Mouse (Mus musculus) embryonic facial prominence, embryonic 12.5 days (tissue): Measurements from ENCODE around the gene Krt77. TPM values are rescaled to one million over a fixed set of nuclear protein-coding genes. Genes with fewer than 3 reads are reported as not detected.

ENCODE experiments used
- ATAC-seq: fragments of 200-750 bp; cut with Nextera tagmentation; 2 replicates; pipeline ENCODE4 v1.8.0; 2017; ENCODE audit not compliant: insufficient number of reproducible peaks, insufficient read depth, low FRiP score, low TSS enrichment
- H3K27ac ChIP-seq: fragments of 300-500 bp; sonication (generic); 2 replicates; pipeline ENCODE4 v1.5.1; 2016; ENCODE audit warnings: mild to moderate bottlenecking
- H3K27me3 ChIP-seq: fragments of 300-500 bp; sonication (generic); 2 replicates; pipeline ENCODE4 v1.6.1; 2016; ENCODE audit warnings: mild to moderate bottlenecking, moderate library complexity
- H3K36me3 ChIP-seq: fragments of 300-500 bp; sonication (generic); 2 replicates; pipeline ENCODE4 v1.6.1; 2016; ENCODE audit warnings: mild to moderate bottlenecking
- H3K4me1 ChIP-seq: fragments of 300-500 bp; sonication (generic); 2 replicates; pipeline ENCODE4 v1.6.1; 2016
- H3K4me2 ChIP-seq: fragments of 300-500 bp; sonication (generic); replicated peaks from 2 replicates; pipeline ENCODE4 v1.6.1; 2016; ENCODE audit warnings: mild to moderate bottlenecking, moderate library complexity
- H3K4me3 ChIP-seq: fragments of 300-500 bp; sonication (generic); 2 replicates; pipeline ENCODE4 v1.5.1; 2016; ENCODE audit warnings: mild to moderate bottlenecking
- H3K9ac ChIP-seq: fragments of 300-500 bp; sonication (generic); 2 replicates; pipeline ENCODE4 v1.6.1; 2016; ENCODE audit warnings: mild to moderate bottlenecking, moderate library complexity
- H3K9me3 ChIP-seq: fragments of 300-500 bp; sonication (generic); 2 replicates; pipeline ENCODE4 v1.6.1; 2016; ENCODE audit warnings: mild to moderate bottlenecking, moderate library complexity
- WGBS: fragments of 180-500 bp; shearing (Covaris S2); methylation state at CpG from one replicate; pipeline ENCODE4 v1.1.7; 2016; 5-methylcytosine and 5-hydroxymethylcytosine counted together
- microRNA-seq: library from miRNA; unstranded; fragments of <30 nt; microRNA quantifications from one replicate; pipeline ENCODE4, GENCODE M21; 2017
- polyA plus RNA-seq: library from polyadenylated mRNA; unstranded; fragments of >200 nt; fragmentation: Nextera tagmentation; extraction: Ambion mirVana; gene quantifications from 2 replicates; pipeline ENCODE4 v1.2.1, GENCODE M21; 2016

Gene Krt77
- polyA plus RNA-seq, 1 experiment from 2014 or later = not detected

DNA sequence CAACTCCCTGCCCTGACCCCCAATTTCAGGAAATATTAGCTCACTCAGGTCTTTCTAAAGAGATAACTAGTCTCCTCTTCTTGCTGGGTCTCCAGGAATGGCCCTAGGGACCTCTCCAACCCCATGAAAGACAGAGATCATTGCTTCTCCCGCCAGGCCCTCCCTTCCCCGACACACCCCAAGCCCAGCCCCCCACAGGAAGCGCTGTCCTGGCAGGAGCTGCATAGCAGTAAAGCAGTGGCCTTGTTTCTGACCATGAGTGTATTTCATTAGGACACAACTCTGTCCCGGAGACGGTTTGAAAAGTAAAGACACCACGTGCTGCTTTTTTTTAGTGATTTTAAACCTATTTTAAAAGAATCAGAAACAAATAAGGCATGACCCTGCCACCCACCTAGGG, 36.4 kb downstream of the Krt77 start:
- H3K9ac ChIP-seq = no peak overlapping the region
- no peak overlapping the region for H3K4me3 ChIP-seq
- no peak for ATAC-seq
- no peaks in the 10 kb centered on the region for H3K9me3 ChIP-seq
- 36% methylated on average over 6 of the region's 6 CpGs for WGBS
- H3K36me3 ChIP-seq = no peaks in the 10 kb centered on the region
- no peak overlapping the region for H3K4me2 ChIP-seq
- H3K27me3 ChIP-seq = no peaks in the 10 kb centered on the region
- no peaks in the 10 kb centered on the region for H3K4me1 ChIP-seq
- no peak overlapping the region for H3K27ac ChIP-seq

DNA sequence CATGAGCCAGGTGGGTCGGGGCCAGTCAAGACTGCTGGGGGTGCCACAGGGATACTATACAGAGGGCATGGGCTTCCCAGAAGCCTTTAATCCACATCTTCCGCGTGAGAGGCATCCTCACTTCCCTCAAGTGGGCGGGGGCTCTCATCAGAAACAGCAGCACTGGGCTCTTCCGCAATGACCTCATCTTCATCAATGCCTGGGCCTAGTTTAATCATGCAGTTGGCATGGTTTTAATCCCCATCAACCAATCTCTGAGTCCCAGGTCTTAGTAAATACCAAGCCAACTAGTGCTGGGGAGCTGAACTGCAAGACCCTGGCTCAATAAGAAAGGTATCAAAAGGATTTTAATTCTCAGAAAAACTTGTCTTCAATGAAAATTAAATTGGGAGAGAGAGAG, 40.1 kb downstream of the Krt77 start:
- no peak overlapping the region for H3K4me3 ChIP-seq
- no peak overlapping the region for H3K9ac ChIP-seq
- no peaks in the 10 kb centered on the region for H3K27me3 ChIP-seq
- H3K36me3 ChIP-seq = no peaks in the 10 kb centered on the region
- no peak overlapping the region for H3K27ac ChIP-seq
- H3K9me3 ChIP-seq = no peaks in the 10 kb centered on the region
- H3K4me2 ChIP-seq = no peak overlapping the region
- H3K4me1 ChIP-seq = no peaks in the 10 kb centered on the region
- 72% methylated on average over 5 of the region's 5 CpGs for whole genome bisulfite sequencing
- ATAC-seq = no peak

DNA sequence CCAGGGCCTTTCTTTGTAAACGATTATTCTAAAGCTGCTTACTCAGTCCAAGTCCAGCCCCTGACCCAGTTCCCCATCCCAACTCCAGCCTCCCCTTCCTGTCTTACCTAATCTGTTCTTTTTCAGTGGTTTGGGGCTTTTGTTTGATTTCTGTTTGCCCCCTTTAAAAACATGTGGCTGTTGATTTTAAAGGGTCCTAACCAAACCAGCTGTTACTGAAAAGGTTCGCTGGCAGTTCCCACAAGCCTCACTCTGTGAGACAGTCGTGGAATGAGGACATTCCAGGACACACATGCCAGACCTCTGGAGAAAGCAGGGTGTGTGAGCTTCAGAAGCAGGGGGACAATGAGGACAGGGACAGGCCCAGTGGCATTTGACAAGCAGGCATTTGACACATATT, 47.7 kb downstream of the Krt77 start:
- H3K27me3 ChIP-seq = no peaks in the 10 kb centered on the region
- no peak overlapping the region for H3K4me2 ChIP-seq
- H3K27ac ChIP-seq = no peak overlapping the region
- no peaks in the 10 kb centered on the region for H3K36me3 ChIP-seq
- H3K4me1 ChIP-seq = no peaks in the 10 kb centered on the region
- no peak for ATAC-seq
- 27% methylated on average over 3 of the region's 3 CpGs for WGBS
- no peak overlapping the region for H3K9ac ChIP-seq
- no peaks in the 10 kb centered on the region for H3K9me3 ChIP-seq
- H3K4me3 ChIP-seq = no peak overlapping the region

DNA sequence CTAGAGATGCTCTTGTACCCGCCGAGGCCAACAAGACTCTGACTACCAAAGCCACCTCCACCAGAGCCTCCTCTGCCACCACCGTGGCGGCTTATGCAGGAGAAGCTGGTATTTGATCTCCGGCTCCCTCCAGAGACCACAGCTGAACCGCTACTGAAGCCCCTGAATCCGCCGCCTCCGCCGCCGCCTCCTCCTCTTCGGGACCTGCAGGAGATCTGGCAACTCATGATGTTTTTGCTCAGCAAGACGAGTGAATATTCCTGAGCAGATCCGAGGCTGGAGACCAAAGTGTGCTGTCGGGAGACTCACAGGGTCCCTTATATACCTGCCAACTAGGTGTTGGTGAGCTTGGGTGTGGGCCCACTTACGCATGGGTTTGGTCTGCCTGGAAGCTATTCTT, 51.6 kb downstream of the Krt77 start, which contains the start of gene Krt2:
Krt2 (minus strand) TSS at position 295 of the 400 bp plus-strand sequence.
- H3K4me2 ChIP-seq = no peak within 1 kb of the TSS
- H3K36me3 ChIP-seq = no peaks in the 10 kb centered on the region
- H3K27me3 ChIP-seq = no peaks in the 10 kb centered on the region
- H3K4me3 ChIP-seq = no peak within 1 kb of the TSS
- ATAC-seq = no peak
- no peak within 1 kb of the TSS for H3K27ac ChIP-seq
- H3K9me3 ChIP-seq = no peaks in the 10 kb centered on the region
- no peaks in the 10 kb centered on the region for H3K4me1 ChIP-seq
- WGBS = 81% methylated on average over 16 of the region's 16 CpGs
- H3K9ac ChIP-seq = no peak within 1 kb of the TSS

Small RNA genes lying within 50 kb of the gene (microRNA-seq; reads per million reads assigned to microRNA genes)
- gene Gm44356 = not detected

Other genes with a start within 250 kb of the Krt77 start
- gene Gm5414, start 241.5 kb downstream of the Krt77 start, polyA plus RNA-seq = not detected in 2 replicates
- gene Gm5478, start 222.3 kb downstream of the Krt77 start, polyA plus RNA-seq = not detected in 2 replicates
- not detected in 2 replicates for gene Krt6b, start 189.4 kb downstream of the Krt77 start, polyA plus RNA-seq
- gene Krt6a, start 175.4 kb downstream of the Krt77 start, polyA plus RNA-seq = 1.4 and 1.6 TPM in 2 replicates
- gene Krt5, start 156.8 kb downstream of the Krt77 start, polyA plus RNA-seq = 73.2 and 80.6 TPM in 2 replicates
- gene Krt71, start 126.6 kb downstream of the Krt77 start, polyA plus RNA-seq = not detected in 2 replicates
- gene Krt72, start 83.2 kb downstream of the Krt77 start, polyA plus RNA-seq = not detected in 2 replicates
- gene Krt73, start 67.4 kb downstream of the Krt77 start, polyA plus RNA-seq = 0.08 TPM in 1 of 2 replicates, not detected in the other
- gene Krt2, start 51.5 kb downstream of the Krt77 start, polyA plus RNA-seq = not detected in 2 replicates
- gene Krt1, start 18.9 kb downstream of the Krt77 start, polyA plus RNA-seq = 2.4 and 3.4 TPM in 2 replicates
- not detected in 2 replicates for gene Krt76, start 23.2 kb upstream of the Krt77 start, polyA plus RNA-seq
- 0.20 and 0.68 TPM in 2 replicates for gene Krt4, start 55.0 kb upstream of the Krt77 start, polyA plus RNA-seq
- 0.28 TPM in 1 of 2 replicates, not detected in the other for gene Krt79, start 70.6 kb upstream of the Krt77 start, polyA plus RNA-seq
- 0.13 TPM in 1 of 2 replicates, not detected in the other for gene Krt78, start 84.6 kb upstream of the Krt77 start, polyA plus RNA-seq
- 45.6 and 56.5 TPM in 2 replicates for gene Krt8, start 134.8 kb upstream of the Krt77 start, polyA plus RNA-seq
- 47.5 and 50.6 TPM in 2 replicates for gene Krt18, start 158.5 kb upstream of the Krt77 start, polyA plus RNA-seq
- 113 and 120 TPM in 2 replicates for gene Eif4b, start 204.1 kb upstream of the Krt77 start, polyA plus RNA-seq
- 29.6 and 34.0 TPM in 2 replicates for gene Tns2, start 230.7 kb upstream of the Krt77 start, polyA plus RNA-seq